Mouse (Mus musculus): ENCODE measurements around the gene Stra8. TPM values are rescaled to one million over a fixed set of nuclear protein-coding genes. Genes with fewer than 3 reads are reported as not detected.

Stra8 gene
- polyA plus RNA-seq, 1 experiment from 2014 or later = not detected

DNA sequence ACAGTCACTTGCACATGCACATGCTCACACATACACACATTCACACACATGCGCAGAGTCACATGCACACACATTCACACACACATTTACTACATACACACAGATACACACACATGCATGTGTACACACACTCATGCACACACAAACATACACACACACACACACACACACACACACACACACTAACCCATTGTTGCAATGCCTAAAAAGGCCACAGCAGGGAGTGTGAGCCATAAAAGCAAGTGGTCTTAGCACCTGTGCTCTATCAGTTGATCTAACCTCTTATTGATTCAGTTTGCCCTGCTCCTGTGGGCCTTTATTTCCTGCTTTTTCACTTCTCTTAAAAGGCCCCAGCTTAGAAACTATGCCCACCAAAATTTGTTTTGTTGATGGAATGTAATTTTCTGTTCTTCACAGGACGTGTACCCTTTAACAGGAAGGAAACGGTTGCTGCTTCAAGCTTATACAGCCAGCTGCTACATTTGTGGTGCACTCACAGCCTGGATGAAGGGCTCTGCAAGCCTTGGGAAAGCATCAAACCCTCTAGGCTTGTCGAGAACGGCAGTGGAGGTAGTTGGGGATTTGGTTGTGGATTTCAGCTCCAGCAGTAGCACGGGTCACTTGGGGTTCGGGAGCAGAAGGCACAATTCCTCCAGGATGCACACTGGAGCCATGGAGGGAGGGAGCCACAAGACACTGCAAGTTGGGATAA is 32.1 kb downstream of the Stra8 start:
- peaks cover 17% of the 10 kb centered on the region for H3K4me1 ChIP-seq (replicated peaks)
- H3K4me3 ChIP-seq = no peak overlapping the region
- H3K4me2 ChIP-seq = no peak overlapping the region
- H3K27ac ChIP-seq = no peak overlapping the region
- no peak overlapping the region for H3K9ac ChIP-seq
- 0 out of 2 replicates have a peak, but pooled peaks cover 3% of the 10 kb centered on the region for H3K27me3 ChIP-seq
- H3K9me3 ChIP-seq = no peaks in the 10 kb centered on the region
- H3K36me3 ChIP-seq = no peaks in the 10 kb centered on the region
- 82% methylated on average over 7 of the region's 7 CpGs for WGBS
- ATAC-seq (ENCODE audit: low FRiP score) = no peak

DNA sequence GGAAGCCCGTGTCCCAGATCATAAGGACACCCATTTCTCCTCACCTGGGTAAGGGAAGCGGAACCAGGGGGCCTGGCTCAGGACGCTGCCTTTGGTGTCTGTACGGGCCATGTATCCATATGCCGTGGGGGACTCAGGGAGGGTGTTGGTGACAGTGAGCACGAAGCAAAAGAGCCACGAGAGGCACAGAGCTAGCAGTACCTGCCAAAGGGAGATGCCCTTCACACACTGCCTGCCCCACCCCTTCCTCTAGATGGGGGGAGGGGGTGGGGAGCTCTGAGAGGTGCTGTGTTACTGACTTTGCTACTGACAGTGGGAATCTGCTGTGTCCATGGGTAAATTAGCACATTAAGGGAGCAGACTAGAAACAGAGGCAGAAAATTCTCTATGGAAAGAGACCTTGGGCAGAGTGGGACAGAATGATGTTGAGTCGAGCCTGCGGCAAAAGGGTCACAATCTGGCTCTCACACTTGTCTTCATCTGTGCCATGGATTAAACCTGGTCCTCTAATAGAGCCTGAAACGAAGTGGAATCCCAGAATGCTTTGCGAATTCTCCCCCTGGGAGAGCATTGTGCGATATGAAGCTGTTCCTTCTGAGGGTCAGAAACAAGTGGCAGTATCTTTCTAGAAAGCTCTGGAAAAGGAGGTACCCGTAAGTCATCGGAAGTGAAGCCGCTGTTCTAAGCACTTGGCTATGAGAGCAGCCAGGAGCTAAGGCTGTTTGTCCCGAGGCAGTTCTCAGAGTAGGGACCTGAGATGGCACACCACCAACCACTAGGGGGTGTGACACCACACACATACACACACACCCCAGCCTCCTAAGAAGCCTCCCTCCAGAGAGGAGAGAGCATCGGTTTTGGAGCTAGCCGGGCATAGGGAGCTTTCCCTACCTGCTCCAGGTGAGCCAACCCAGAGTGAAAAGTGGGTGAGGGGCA is 35.2 kb downstream of the Stra8 start:
- Histone ChIP-seq H3K4me1 (replicated peaks) (peaks cover 12% of the 10 kb centered on the region), H3K9ac (no peak overlapping the region), H3K27ac (no peak overlapping the region), H3K4me3 (no peak overlapping the region), H3K36me3 (no peaks in the 10 kb centered on the region), H3K27me3 (no peaks in the 10 kb centered on the region), H3K9me3 (no peaks in the 10 kb centered on the region), H3K4me2 (peak overlapping the region; percentile 35)
- 54% methylated on average over 18 of the region's 18 CpGs for WGBS
- peak; percentile 71; the same call in 1 of the 2 replicates for ATAC-seq (ENCODE audit: low FRiP score)

DNA sequence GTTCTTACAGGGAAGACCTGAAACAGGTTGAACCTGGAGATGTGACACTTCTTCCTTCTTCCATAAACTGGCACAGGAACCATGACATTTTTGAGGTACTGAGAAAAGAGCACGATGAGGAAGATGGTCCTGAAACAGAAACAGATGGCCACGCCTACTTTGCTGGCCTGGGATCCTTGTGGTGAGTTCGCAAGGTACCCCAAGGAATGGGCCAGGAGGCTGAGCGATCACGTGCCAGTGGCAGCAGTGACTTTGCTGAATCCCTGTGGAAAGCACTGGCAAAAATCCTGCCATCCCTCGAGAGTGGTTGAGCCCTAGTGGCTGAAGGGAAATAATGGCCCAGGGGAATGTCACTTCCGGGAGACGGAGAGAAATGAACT is 35.9 kb downstream of the Stra8 start:
- Histone ChIP-seq H3K9ac (no peak overlapping the region), H3K4me2 (peak overlapping the region; percentile 35), H3K9me3 (no peaks in the 10 kb centered on the region), H3K36me3 (no peaks in the 10 kb centered on the region), H3K4me1 (replicated peaks) (peaks cover 12% of the 10 kb centered on the region), H3K27me3 (no peaks in the 10 kb centered on the region), H3K27ac (no peak overlapping the region), H3K4me3 (no peak overlapping the region)
- WGBS = 33% methylated on average over 8 of the region's 8 CpGs
- ATAC-seq (ENCODE audit: low FRiP score) = no peak

- WGBS = 85% methylated on average over 7 of the region's 7 CpGs
- H3K9ac ChIP-seq = no peak overlapping the region
- no peak for ATAC-seq (ENCODE audit: low FRiP score)
Measured at GRCm38 (mm10) chr6:34959131-34959530, 39.2 kb downstream of the Stra8 start.

GRCm38 (mm10) chr6:34964550-34964949 is 44.6 kb downstream of the Stra8 start:
- Histone ChIP-seq H3K36me3 (no peaks in the 10 kb centered on the region), H3K4me1 (replicated peaks) (no peaks in the 10 kb centered on the region), H3K9me3 (no peaks in the 10 kb centered on the region), H3K4me2 (no peak overlapping the region), H3K27ac (no peak overlapping the region), H3K4me3 (no peak overlapping the region), H3K27me3 (no peaks in the 10 kb centered on the region), H3K9ac (no peak overlapping the region)
- WGBS = 78% methylated on average over 2 of the region's 2 CpGs
- ATAC-seq (ENCODE audit: low FRiP score) = no peak

More at GRCm38 (mm10) chr6:34959131-34959530, 39.2 kb downstream of the Stra8 start:
- H3K36me3 ChIP-seq = no peaks in the 10 kb centered on the region
- no peaks in the 10 kb centered on the region for H3K9me3 ChIP-seq
- H3K4me2 ChIP-seq = no peak overlapping the region
- H3K27ac ChIP-seq = no peak overlapping the region
- no peaks in the 10 kb centered on the region for H3K27me3 ChIP-seq
- no peak overlapping the region for H3K4me3 ChIP-seq
- peaks cover 12% of the 10 kb centered on the region for H3K4me1 ChIP-seq (replicated peaks)

DNA sequence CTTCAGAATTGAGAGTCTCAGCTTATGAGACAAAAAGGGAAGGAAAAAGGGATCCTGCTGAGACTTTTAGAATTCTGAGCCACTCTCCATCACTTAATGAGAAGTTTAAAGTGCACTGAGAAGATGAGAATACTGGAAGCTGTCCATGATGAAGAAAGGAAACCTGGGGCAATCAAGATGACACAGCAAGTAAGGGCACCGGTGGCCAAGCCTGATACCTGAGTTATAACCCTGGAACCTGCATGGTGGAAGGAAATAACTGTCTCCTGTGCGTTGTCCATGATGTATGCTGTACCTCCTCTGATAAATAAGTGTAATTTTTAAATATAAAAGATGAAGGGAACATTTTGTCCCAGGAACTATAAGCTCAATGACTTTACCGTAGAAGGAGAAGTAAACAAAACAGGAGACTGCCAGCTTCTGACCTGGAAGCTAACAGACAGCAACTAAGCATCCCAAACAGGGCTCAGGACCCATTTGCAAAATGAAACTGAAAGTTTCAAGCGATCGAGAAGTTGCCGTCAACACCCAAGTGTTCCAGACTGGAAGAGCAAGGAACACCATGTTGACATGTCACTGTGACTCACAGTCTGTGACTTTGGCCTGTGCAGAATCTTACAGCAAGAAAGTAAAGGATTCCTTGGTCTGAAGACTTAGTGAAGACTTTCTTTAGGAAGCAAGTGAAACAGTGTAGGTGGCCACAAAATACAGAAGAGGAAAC is 46.0 kb downstream of the Stra8 start:
- H3K9ac ChIP-seq = no peak overlapping the region
- 94% methylated on average over 6 of the region's 6 CpGs for WGBS

GRCm38 (mm10) chr6:34971181-34971580 is 51.2 kb downstream of the Stra8 start:
- H3K36me3 ChIP-seq = no peaks in the 10 kb centered on the region
- H3K27me3 ChIP-seq = no peaks in the 10 kb centered on the region
- no peaks in the 10 kb centered on the region for H3K9me3 ChIP-seq
- H3K4me2 ChIP-seq = no peak overlapping the region
- H3K9ac ChIP-seq = no peak overlapping the region
- ATAC-seq (ENCODE audit: low FRiP score) = no peak
- H3K4me3 ChIP-seq = no peak overlapping the region
- H3K27ac ChIP-seq = no peak overlapping the region
- WGBS = 40% methylated on average over 3 of the region's 3 CpGs
- H3K4me1 ChIP-seq (replicated peaks) = peaks cover 3% of the 10 kb centered on the region; the same call in 1 of the 2 replicates

More for the DNA sequence above, 46.0 kb downstream of the Stra8 start:
- H3K27me3 ChIP-seq = no peaks in the 10 kb centered on the region
- no peaks in the 10 kb centered on the region for H3K4me1 ChIP-seq (replicated peaks)
- no peak overlapping the region for H3K27ac ChIP-seq
- no peak overlapping the region for H3K4me2 ChIP-seq
- no peak overlapping the region for H3K4me3 ChIP-seq
- H3K36me3 ChIP-seq = no peaks in the 10 kb centered on the region
- no peaks in the 10 kb centered on the region for H3K9me3 ChIP-seq
- no peak for ATAC-seq (ENCODE audit: low FRiP score)

- Histone ChIP-seq H3K9me3 (no peaks in the 10 kb centered on the region), H3K9ac (no peak overlapping the region), H3K27ac (no peak overlapping the region), H3K36me3 (no peaks in the 10 kb centered on the region), H3K27me3 (no peaks in the 10 kb centered on the region), H3K4me2 (no peak overlapping the region), H3K4me1 (replicated peaks) (no peaks in the 10 kb centered on the region), H3K4me3 (no peak overlapping the region)
- WGBS = 76% methylated on average over 3 of the region's 3 CpGs
- no peak for ATAC-seq (ENCODE audit: low FRiP score)
Measured at GRCm38 (mm10) chr6:34979291-34979690, 59.3 kb downstream of the Stra8 start.

- H3K4me2 ChIP-seq = no peak overlapping the region
- no peaks in the 10 kb centered on the region for H3K4me1 ChIP-seq (replicated peaks)
- H3K4me3 ChIP-seq = no peak overlapping the region
- no peak overlapping the region for H3K9ac ChIP-seq
- ATAC-seq (ENCODE audit: low FRiP score) = no peak
- H3K36me3 ChIP-seq = no peaks in the 10 kb centered on the region
- H3K27ac ChIP-seq = no peak overlapping the region
- no peaks in the 10 kb centered on the region for H3K9me3 ChIP-seq
- H3K27me3 ChIP-seq = no peaks in the 10 kb centered on the region
- 65% methylated on average over 9 of the region's 9 CpGs for WGBS
Measured at GRCm38 (mm10) chr6:34980661-34981060, 60.7 kb downstream of the Stra8 start.

DNA sequence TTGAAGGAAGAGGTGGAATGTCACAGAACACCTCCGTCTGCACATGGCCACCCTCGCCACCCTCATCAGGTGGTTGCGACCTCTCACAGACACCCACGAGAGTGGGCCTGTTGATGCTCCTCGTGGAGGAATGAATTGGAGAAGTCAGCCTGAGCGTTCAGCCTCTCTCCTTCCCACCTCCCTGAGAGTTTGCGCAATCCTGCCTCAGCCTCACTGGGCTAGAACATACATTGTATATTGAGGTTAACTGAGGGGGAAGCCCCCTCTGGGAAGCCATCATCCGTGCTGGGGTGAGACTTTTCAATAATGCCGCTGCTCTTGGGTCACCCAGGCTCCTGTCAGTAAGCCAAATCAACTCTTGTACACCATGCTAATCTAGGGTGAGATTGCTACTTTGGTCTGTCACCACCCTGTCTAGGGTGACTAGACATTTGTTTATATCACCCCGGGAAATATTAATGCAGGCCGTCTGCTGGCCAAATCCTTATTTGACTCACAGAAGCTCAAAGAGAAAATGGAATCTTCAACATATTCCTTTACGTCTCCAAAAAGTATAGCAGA is 67.2 kb downstream of the Stra8 start:
- H3K27me3 ChIP-seq = 0 out of 2 replicates have a peak, but pooled peaks cover 3% of the 10 kb centered on the region
- no peak overlapping the region for H3K4me3 ChIP-seq
- H3K9ac ChIP-seq = no peak overlapping the region
- WGBS = 94% methylated on average over 12 of the region's 12 CpGs
- ATAC-seq (ENCODE audit: low FRiP score) = no peak
- H3K9me3 ChIP-seq = no peaks in the 10 kb centered on the region
- H3K27ac ChIP-seq = no peak overlapping the region
- H3K4me2 ChIP-seq = no peak overlapping the region
- H3K4me1 ChIP-seq (replicated peaks) = peaks cover 12% of the 10 kb centered on the region
- no peaks in the 10 kb centered on the region for H3K36me3 ChIP-seq

DNA sequence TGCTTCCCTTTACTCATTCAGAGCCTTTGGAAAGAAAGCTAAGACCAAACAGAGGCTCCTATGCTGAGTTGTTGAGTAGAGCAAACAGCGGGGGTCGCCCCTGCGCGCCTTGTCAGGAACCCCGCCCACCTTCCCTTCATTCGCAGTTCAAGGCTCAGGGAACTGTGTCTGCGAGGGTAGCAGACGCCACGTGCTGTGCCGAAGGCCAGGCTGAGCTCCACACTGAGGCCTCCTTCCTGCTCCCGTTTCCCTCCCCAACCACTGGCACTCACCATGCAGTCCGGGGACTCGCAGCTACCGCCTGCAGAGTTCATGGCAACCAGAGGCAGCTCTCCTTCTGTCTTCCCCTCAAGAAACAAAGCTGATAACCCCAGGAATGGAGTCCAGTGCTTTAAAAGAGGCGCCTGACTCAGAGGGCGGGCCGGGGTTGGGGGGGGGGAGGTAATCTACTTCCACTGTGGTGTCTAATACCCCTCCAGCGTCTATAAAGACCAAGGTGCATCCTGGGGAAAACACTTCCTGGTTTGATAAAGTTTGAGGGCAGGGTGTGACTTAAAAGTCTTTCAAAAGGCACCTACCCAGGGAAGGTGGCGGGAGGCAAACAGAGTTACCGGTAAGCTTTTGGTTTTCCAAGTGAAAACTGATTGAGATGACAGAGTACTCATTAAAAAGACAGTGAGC is 68.3 kb downstream of the Stra8 start, which contains the start of gene Slc23a4:
Slc23a4 (minus strand) TSS at position 324 of the 681 bp plus-strand sequence.
- ATAC-seq (ENCODE audit: low FRiP score) = 0 out of 2 replicates have a peak, but pooled peaks have one; percentile 49
- 0 out of 2 replicates have a peak, but pooled peaks cover 3% of the 10 kb centered on the region for H3K27me3 ChIP-seq
- H3K4me2 ChIP-seq = peak within 1 kb of the TSS; percentile 39
- 5% methylated on average over 20 of the region's 20 CpGs for WGBS
- H3K9me3 ChIP-seq = no peaks in the 10 kb centered on the region
- peak within 1 kb of the TSS; percentile 14; the same call in 1 of the 2 replicates for H3K4me3 ChIP-seq
- peaks cover 12% of the 10 kb centered on the region for H3K4me1 ChIP-seq (replicated peaks)
- no peak within 1 kb of the TSS for H3K27ac ChIP-seq
- H3K36me3 ChIP-seq = no peaks in the 10 kb centered on the region
- H3K9ac ChIP-seq = no peak within 1 kb of the TSS

Measured in hindbrain, embryonic 13.5 days (tissue).